Mouse (Mus musculus): ENCODE measurements around the gene Eri2. TPM values are rescaled to one million over a fixed set of nuclear protein-coding genes. Genes with fewer than 3 reads are reported as not detected.
A peak's percentile ranks its signal among the peaks of the same experiment; 100 is the strongest.

The Eri2 gene
- 1 to 10 TPM; 6.0 to 6.2 TPM for total RNA-seq (2021)
- long read RNA-seq, experiment 1, partial matches to known transcripts = 1 of 3 reads
- long read RNA-seq, experiment 1, other reads (novel, unspliced or antisense) = 0 of 3 reads
- long read RNA-seq, experiment 2, partial matches to known transcripts = 0 of 4 reads
- long read RNA-seq, experiment 2, other reads (novel, unspliced or antisense) = 2 of 4 reads

DNA sequence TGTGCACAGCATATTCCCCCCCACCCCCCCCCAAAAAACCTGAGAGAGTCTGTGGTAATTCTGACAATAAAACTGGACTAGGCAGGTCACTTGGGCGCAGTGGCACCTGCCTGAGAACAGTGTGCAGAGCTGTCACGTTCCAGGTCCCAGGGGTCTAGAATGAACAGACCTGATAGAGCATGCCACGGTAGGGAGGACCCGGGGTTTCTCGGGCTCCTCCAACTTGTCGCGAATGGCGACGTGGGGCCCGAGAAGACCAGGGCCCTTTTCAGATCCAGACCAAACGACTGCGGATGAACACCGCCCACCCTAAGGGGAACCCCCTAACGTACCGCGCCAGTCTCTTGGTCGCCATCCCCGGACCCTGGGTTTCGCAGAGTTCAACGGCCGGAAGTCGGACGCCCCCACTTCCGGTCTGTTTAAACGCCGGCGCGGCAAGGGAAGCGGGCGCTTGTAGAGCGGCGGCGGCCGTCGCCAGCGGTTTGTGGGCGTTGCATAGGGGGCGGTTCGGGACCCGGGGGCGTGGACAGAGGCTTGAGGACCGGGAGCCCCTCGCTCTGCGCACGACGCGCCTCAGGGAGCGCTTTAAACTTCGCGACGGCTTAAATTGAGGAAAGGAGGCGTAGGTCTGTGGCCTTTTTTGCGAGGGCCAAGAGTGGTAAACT is at the start of gene Eri2, which contains the start of gene Rexo5:
Gene Eri2 (minus strand): TSS at position 473 of the 665 bp plus-strand sequence.
Gene Rexo5 (plus strand): TSS at position 421 of the 665 bp plus-strand sequence.
- DNase-seq (ENCODE audit: low spot score in 2 of 2) = peak; percentile 81 to 91

DNA sequence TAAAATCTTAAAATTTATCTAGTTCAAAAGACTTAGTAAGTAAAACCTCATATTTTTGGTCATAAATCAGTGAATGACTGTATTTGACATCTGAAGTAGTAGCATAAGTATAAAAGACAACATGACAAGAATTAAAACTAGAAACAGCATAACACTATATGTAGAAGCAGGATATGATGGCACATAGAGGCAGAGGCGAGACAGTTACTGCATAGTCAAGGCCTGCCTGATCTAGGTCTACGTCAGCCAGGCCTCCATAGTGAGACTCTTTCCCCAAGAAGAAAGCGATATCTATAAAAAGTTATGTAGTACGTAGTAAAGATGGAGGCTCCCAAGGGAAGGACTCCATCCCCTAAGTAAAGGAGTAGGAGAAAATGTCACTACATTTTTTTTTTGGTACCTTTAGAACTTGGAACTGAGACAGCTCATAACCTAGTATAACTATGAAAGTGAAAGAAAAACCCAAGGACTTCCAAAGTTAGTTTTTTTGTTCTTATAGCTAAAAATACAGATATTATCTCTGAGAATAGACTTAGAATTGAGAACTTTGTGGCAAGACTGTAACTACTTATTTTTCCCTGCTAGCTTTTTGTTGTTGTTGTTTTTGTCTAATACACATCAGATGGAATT is 48.1 kb upstream of the Eri2 start:
- DNase-seq (ENCODE audit: low spot score in 2 of 2) = no peak

DNA sequence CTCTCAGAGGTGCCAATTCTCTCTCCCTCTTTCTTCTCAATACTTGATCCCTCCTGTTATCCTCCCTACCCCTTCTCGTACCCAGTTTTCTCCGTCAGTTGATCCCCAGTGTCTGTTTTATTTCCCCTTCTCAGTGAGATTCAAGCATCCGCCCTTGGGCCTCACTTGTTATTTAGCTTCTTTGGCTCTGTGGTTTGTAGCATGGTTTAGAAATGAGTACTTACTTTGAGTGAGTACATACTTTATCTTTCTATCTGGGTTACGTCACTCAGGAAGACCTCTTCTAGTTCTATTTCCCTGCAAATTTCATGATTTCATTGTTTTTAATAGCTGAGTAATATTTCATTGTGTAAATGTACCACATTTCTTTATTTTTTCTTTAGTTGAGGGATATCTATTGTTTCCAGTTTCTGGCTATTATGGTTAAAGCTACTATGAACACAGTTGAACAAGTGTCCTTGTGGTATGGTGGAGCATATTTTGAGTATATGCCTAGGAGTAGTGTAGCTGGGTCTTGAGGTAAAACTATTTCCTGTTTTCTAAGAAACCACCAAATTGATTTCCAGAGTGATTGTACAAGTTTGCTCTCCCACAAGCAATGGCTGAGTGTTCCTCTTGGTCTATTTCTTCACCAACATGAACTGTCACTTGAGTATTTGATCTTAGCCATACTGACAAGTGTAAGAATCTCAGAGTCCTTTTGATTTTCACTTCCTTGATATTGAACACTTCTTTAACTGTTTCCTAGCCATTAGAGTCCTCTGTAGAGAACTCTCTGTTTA is 42.3 kb upstream of the Eri2 start:
- DNase-seq (ENCODE audit: low spot score in 2 of 2) = no peak

DNA sequence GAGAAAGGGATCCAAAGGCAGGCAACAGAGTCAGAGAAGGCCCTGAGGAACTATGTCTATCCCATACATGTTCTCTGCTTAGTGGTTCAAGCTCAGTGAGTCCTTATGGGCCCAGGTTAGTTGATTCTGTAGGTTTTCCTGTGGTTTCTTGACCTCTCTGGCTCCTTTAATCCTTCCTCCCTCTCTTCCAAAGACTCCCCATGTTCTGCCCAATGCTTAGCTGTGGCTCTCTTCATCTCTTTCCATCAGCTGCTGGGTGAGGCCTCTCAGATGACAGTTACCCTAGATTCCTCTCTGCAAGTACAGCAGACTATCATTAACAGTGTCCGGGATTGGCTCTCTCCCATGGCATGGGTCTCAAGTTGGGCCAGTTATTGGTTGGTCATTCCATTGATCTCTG is 41.5 kb upstream of the Eri2 start:
- DNase-seq (ENCODE audit: low spot score in 2 of 2) = no peak

DNA sequence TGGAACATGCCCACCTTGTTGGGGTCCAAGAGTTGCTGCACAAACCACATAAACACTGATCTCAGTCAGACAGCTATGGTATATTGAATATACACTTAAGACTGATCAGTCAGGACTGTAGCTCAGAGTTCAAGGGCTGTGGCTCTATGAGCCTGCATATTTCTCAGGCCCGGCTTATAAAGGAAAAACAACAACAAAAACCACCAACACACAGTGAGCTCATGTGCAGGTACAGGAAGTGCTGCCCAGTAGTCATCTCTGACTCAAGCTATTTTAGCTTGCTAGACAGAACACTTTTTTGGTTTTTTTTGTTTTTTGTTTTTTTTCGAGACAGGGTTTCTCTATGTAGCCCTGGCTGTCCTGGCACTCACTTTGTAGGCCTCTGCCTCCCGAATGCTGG is 14.9 kb upstream of the Eri2 start:
- DNase-seq (ENCODE audit: low spot score in 2 of 2) = no peak

DNA sequence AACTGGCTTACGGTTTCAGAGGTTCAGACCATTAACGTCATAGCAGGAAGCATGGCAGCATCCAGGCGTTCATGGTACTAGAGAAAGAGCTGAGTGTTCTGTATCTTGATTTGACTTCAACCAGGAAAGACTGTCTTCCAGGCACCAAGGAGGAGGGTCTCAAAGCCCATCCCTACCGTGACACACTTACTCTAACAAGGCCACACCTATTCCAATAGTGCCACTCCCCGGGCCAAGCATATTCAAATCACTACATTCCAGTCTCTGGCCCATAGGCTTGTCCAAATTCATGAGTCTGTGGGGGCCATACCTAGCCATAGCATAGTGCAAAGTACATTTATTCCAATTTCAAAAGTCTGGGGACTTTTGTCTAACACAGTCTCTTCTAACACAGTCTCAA is 13.5 kb upstream of the Eri2 start:
- no peak for DNase-seq (ENCODE audit: low spot score in 2 of 2)

DNA sequence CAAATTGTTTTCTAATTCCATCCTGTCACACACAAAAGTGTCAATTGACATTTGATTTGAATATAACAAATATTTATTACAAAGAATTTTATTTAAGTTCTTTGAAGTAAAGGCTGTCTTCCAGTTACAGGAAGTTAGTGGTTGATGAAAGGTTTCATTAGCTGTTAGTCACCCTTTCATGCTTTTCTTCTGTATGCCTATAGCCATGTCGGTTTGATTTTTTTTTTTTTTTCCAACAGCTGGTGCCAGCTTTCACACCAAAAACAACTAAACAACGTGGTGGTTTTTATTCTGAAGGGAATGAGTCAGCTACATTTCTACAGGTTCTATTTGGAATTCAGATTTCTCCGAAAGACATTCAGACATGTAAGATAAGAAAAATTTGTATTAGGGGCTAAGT is 7.1 kb upstream of the Eri2 start:
- no peak for DNase-seq (ENCODE audit: low spot score in 2 of 2)

DNA sequence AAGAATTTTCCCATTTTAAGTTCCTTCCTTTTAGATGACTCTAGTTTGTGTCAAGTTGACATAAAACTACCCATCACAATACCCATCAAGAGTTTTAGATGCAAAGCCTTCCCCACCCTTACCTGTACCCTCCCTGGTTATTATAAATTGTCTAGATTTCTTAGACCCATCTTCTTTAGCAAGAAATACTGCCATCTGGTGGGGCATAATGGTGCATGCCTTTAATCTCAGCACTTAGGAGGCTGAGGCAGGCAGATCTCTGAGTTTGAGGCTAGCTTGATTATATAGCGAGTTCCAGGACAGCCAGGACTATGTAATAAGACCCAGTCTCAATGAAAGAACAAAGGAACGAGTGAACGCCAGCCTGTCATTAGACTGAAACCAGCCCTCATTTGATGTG is 6.6 kb upstream of the Eri2 start:
- DNase-seq (ENCODE audit: low spot score in 2 of 2) = no peak

DNA sequence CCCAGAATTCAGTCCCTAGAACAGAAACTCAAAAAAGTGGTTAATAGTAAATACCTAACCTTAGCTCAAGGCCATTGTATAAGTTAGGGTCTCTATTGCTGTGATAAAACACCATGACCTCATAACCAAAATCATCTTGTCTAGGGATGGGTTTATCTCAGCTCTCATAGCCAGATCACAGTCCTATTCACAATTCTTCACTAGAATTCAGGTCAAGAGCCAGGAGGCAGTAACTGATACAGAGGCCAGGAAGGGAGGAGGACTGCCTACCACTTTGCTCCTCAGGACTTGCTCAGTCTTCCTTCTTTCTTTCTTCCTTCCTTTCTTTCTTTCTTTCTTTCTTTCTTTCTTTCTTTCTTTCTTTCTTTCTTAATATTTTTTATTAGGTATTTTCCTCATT is 1.5 kb upstream of the Eri2 start:
- no peak for DNase-seq (ENCODE audit: low spot score in 2 of 2)

DNA sequence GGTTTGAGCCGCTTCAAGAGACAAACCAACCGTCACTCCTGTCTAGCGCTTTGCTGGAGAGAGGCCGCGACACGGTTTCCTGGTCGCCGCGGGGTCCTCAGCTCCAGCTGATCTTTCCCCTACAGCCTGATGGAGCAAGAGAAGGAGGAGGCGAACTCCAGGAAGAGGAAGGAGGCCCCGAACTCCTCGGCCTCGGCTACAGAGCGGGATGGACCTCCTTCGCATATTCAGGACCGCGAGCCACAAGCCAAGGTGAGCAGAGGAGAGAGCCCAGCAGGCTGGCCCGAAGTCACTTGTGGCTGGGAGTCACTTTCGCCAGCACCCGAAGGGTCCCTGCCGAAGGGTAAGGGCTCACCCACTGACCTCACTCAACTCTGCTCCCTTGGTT is 387 bp upstream of the Eri2 start:
- no peak for DNase-seq (ENCODE audit: low spot score in 2 of 2)

DNA sequence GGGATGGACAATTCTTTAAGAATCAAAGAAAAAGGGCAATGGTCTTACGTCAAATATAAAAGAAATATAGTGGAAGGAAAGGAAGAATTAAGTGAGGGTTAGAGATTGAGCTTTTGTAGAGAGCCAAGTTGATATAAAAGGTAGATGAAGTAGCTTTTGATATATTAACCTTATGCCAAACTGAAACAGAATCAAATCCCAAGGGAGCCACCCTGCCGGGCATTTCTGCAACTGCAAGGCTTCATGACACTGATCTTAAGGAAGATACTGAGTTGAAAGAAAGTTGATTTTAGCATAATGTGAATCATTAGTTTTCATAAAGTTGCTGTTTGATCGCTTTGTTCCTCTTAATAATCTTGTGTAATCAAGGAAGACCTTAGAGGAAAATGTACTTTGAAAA is 4.8 kb downstream of the Eri2 start:
- no peak for DNase-seq (ENCODE audit: low spot score in 2 of 2)

DNA sequence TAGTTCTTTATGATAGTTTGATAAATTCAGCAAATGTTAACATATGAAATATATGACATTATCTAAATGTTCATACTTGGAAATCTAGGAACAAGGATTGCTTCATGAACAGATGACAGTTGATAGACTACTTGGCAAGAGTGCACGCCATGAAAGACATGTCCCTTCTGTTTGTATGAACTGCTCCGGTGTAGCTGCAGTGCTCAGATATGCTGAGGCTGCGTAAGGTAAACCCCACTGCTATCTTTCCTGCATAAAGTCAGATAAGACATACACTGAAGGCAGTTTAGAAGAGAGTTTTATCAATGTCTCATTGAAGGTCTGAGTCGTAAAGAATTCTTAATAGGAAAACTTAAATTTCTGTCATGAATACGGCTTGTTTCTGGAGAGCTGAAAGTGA is 8.9 kb downstream of the Eri2 start:
- no peak for DNase-seq (ENCODE audit: low spot score in 2 of 2)

DNA sequence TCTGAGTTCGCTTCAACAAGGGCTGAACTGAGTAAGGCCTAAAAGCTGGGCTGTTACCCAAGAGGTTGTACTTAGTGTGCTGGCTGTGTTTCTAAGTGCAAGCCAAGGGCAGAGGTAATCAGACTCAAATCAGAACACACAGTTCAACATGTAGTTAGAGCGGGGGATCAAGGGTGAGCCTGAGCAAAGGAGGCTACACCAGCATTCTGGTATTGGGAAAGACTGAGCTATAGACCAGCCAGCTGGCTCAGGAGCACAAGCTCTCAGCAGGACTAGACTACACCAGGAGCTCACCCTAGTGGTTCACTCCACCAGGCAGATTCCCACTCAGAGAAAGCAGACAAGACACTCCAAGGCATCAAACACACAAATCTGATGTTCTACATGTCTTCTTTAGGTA is 10.4 kb downstream of the Eri2 start:
- DNase-seq (ENCODE audit: low spot score in 2 of 2) = no peak

DNA sequence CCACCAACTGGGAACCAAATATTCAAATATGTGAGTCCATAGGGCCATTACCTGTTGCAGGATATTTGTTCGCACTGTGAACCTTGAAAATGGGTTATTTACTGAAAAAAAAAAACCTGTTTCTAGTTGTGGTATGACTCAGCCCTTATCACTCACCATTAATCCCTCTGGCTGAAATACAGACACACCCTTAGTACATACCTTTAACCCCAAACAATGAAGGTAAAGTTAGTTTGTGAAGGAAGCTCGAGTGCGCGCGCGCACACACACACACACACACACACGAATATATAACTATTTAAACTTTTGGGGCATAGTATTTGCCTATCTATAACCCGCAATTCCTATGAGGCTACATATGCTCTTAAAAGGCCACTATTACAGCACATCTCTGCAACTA is 24.0 kb downstream of the Eri2 start:
- no peak for DNase-seq (ENCODE audit: low spot score in 2 of 2)

DNA sequence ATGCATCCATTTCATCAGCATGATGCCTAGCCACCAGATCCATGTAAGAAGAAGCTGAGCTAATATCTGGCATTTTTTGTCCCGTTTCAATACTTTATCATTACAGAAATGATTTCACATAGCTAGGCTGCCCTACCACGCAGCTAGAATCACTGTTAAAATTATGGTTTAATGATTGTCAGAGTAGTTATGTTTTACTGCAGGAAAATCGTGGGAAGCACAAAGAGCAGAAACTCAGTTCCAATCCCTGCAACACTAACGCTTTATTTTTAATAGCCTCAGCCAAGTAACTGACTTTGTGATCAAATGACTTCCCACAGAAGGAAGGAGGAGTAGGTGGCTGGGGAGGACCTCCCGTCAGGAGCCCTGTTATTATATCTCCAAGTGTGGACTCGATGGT is 26.9 kb downstream of the Eri2 start:
- no peak for DNase-seq (ENCODE audit: low spot score in 2 of 2)

DNA sequence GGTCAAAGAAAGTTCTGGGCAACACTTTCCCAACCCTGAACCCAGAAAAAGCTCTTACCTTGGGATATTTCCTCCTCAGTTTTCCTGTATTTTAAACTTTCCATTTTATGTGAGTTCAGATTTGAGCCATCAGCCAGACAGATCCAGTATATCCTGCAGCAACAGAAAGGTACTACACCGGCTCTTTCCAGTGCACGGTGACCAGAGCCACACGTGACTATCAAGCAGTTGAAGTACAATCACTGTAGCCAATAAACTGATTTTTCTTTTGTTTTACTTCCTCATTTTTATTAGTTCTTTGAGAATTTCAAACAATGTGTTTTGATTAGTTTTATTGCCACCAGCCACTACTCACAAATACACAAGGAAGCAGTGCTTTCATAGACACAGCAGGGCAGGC is 29.5 kb downstream of the Eri2 start:
- no peak for DNase-seq (ENCODE audit: low spot score in 2 of 2)

DNA sequence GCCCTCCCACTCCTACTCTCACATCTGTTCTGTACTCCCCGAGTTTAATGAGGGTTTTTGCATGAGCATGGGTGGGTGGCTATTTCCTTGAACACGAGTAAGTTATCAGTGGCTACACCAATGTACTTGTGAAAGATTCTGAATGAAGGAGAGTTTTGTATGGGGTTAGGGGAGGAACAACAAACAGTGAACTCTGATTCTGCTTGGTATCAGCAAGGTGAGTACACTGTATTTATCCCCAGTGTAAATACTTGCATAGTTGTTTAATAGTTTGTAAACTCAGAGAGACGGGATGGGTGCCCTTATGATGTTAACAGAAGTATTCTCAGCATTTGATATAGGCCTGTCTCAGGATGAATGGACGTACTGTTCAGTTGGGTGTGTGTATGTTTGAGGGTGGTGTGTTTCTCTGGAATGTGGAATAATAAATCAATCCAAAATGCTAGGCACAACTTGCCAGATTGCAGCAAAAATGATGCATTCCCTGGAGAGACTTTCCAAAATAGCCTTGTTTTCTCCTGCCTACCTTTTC is 31.6 kb downstream of the Eri2 start:
- no peak for DNase-seq (ENCODE audit: low spot score in 2 of 2)

DNA sequence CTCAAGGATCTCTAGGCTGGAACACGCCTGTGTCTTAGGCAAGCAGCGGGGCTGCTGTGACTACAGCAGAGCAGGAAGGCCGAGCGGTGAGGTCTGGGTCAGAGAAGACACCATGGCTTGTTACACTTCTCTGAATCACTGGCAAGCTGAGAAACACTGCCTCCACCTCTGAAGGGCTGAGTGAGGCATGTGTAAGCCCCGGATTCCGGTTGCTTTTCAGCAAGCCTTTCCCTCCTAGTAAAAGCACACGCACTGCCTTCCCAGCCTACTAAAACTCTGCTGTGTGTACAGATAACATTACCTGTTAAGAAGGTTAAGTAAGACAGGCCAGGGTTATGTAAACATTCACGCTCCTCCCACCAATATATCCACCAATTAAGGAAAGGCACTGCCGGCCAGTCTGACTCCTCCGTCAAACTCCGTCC is 33.3 kb downstream of the Eri2 start, which contains the start of gene Acsm3:
Gene Acsm3 (plus strand): TSS at position 397 of the 425 bp plus-strand sequence.
- DNase-seq (ENCODE audit: low spot score in 2 of 2) = no peak

DNA sequence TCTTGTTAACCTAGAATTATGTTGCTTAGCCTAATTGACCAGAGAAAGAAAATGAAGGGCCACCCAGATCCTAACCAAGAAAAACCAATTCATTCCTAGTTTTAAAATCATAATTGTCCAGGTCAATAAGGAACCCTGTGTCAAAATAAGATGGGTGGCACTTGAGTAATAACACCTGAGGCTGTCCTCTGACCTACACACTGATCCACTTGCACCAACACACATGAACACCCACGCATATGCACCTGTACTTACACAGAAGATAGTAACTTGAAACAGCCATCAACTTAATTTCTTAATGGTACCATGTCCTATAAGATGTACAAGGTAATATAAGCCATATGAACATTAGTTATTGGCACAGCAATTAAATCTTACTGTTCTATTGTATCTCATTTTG is 40.2 kb downstream of the Eri2 start:
- no peak for DNase-seq (ENCODE audit: low spot score in 2 of 2)

DNA sequence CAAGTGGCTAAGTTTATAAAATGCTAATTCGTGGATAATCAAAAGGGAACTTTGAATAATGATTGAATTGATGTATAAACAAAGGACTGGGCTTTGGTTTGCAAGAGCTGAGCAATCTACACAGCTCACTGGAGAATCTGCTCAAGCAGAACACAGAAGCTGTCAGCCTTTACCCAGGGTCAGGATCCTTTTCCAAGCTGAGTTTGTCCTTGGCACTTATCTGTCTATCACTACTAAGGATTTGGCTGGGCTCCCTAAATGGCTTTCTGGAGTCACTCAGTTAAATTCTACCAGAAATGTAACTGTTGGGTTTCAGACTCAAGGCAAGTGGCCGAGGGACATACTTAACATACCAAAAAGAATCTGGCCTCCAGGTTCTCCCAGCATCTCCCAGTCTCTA is 43.9 kb downstream of the Eri2 start:
- DNase-seq (ENCODE audit: low spot score in 2 of 2) = no peak

DNA sequence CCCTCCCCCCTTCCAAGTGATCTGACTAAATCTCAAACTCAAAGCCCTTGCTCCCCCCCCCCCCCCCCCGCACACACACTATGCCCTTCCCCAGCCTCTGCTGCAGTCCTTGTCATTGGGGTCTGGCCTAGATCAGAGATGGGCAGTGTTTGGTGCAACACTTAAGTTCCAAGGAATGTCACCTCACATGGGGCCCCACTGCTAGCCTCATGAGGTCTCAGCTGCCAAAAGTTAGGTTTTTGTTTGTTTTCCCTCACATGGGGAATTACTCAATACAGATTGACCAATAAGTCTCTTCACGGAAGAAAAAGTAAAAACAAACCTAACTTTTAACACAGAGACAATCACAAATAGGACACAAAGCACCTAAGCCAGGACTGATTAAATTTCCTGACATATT is 45.1 kb downstream of the Eri2 start:
- no peak for DNase-seq (ENCODE audit: low spot score in 2 of 2)

DNA sequence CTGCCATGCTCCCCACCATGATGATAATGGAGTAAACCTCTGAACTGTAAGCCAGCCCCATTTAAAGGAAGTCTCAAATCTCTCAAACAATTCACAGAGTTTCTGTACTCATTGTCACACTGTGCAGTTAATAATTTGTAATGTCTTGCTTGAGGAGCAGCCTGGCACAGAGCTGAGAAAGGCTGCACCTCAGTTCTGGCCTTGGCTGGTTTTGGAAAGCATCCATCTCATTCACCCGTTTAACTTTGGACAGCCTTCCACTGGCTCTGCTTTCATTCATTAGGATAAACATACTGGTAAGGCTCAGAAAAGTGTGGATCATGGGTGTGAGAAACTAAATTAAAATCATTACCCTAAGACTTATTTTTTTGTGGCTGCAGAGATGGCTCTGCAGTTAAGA is 48.0 kb downstream of the Eri2 start:
- no peak for DNase-seq (ENCODE audit: low spot score in 2 of 2)
